Mouse (Mus musculus) forebrain, embryonic 14.5 days (tissue): ENCODE measurements around the gene Klf6. TPM values are rescaled to one million over a fixed set of nuclear protein-coding genes. Genes with fewer than 3 reads are reported as not detected.

Experiments
- ATAC-seq: fragments of 200-750 bp; cut with Nextera tagmentation; 2 replicates; pipeline ENCODE4 v1.8.0; 2017; ENCODE audit warnings: mild to moderate bottlenecking, moderate library complexity
- DNase-seq: peaks from one replicate; pipeline ENCODE4 v3.0.0-alpha.2; 2015; ENCODE audit warnings: low spot score
- H3K27ac ChIP-seq: fragments of 300-500 bp; sonication (generic); 2 replicates; pipeline ENCODE4 v1.5.1; 2014; ENCODE audit warnings: low read depth, mild to moderate bottlenecking, control low read depth, low read length, moderate library complexity
- H3K27me3 ChIP-seq: fragments of 300-500 bp; sonication (generic); replicated peaks from 2 replicates; pipeline ENCODE4 v1.6.1; 2014; ENCODE audit warnings: low read length, control low read depth, mixed read lengths; ENCODE audit not compliant: control insufficient read depth, insufficient read depth
- H3K36me3 ChIP-seq: fragments of 300-500 bp; sonication (generic); 2 replicates; pipeline ENCODE4 v1.6.1; 2014; ENCODE audit warnings: low read length, control low read depth; ENCODE audit not compliant: control insufficient read depth, insufficient read depth
- H3K4me1 ChIP-seq: fragments of 300-500 bp; sonication (generic); 2 replicates; pipeline ENCODE4 v1.6.1; 2014; ENCODE audit warnings: antibody characterized with exemption, low read length, control low read depth; ENCODE audit not compliant: control insufficient read depth, insufficient read depth
- H3K4me2 ChIP-seq: fragments of 300-500 bp; sonication (generic); 2 replicates; pipeline ENCODE4 v1.6.1; 2014; ENCODE audit warnings: mild to moderate bottlenecking, control low read depth, low read length
- H3K4me3 ChIP-seq: fragments of 300-500 bp; sonication (generic); 2 replicates; pipeline ENCODE4 v1.5.1; 2014; ENCODE audit warnings: low read depth, low read length, control low read depth
- H3K9ac ChIP-seq: fragments of 300-500 bp; sonication (generic); 2 replicates; pipeline ENCODE4 v1.6.1; 2014; ENCODE audit warnings: mild to moderate bottlenecking, low read length, control low read depth, moderate library complexity
- H3K9me3 ChIP-seq: fragments of 300-500 bp; sonication (generic); replicated peaks from 2 replicates; pipeline ENCODE4 v1.6.1; 2016; ENCODE audit warnings: low read length, control low read depth, mixed read lengths; ENCODE audit not compliant: control insufficient read depth
- WGBS: fragments of 180-500 bp; shearing (Covaris S2); extraction: QIAGEN DNeasy Blood & Tissue Kit; methylation state at CpG from one replicate; pipeline ENCODE4 v1.1.7; 2014; 5-methylcytosine and 5-hydroxymethylcytosine counted together
- polyA plus RNA-seq: library from polyadenylated mRNA; unstranded; fragments of >200 nt; fragmentation: Nextera tagmentation; extraction: Ambion mirVana; gene quantifications from 2 replicates; pipeline ENCODE4 v1.2.1, GENCODE M21; 2014

Gene Klf6
- polyA plus RNA-seq, 1 experiment from 2014 or later = 56.9 TPM

DNA sequence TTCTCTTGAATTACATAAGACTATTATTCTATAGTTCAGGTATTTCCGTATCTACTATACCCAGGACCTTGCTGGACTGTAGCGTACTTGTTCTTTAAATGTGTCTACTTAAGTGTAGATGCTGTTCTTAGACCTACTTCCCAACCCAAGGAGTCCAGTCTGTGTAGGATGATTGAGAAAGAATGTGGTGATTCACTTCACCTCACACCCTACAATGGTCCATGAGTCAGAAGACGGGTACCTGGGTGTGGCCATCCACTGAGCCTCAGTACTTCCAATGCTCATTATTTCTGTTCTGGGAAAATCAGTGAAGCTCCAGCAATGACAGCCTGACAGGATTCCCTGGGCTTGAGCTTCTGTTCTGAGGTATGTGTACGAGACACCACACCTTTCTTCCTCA, 25.5 kb downstream of the Klf6 start:
- DNase-seq = no peak
- WGBS = 96% methylated on average over 4 of the region's 4 CpGs
- Histone ChIP-seq H3K27me3 (no peaks in the 10 kb centered on the region), H3K36me3 (no peaks in the 10 kb centered on the region), H3K9me3 (no peaks in the 10 kb centered on the region), H3K4me1 (no peaks in the 10 kb centered on the region), H3K9ac (no peak overlapping the region), H3K27ac (no peak overlapping the region), H3K4me2 (no peak overlapping the region), H3K4me3 (no peak overlapping the region)
- ATAC-seq = no peak

DNA sequence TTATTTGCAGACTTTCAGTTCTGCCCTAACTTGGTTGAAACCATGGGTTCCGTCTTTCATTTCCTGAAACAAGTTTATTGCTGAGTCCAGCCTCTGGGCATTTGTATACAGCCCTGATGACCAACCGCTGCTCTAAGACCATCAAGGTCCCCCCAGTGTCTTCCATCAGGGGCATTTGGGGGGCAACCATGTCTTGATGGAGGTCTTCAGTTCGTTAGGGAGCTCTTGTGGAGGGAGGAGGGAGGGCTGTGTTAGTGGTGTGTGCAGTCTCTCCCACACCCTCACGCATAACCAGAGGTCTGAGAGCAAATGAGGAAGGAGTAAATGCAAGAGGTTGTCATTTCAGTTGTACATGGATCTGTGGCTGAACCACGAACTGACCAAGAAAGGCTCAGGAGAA, 26.9 kb downstream of the Klf6 start:
- Histone ChIP-seq H3K4me2 (no peak overlapping the region), H3K4me3 (no peak overlapping the region), H3K27ac (no peak overlapping the region), H3K36me3 (no peaks in the 10 kb centered on the region), H3K4me1 (no peaks in the 10 kb centered on the region), H3K9me3 (no peaks in the 10 kb centered on the region), H3K9ac (no peak overlapping the region), H3K27me3 (no peaks in the 10 kb centered on the region)
- ATAC-seq (no peak), DNase-seq (no peak)
- WGBS = 81% methylated on average over 5 of the region's 5 CpGs

- DNase-seq = no peak
- no peak overlapping the region for H3K27ac ChIP-seq
- no peak overlapping the region for H3K4me2 ChIP-seq
- H3K9me3 ChIP-seq = no peaks in the 10 kb centered on the region
- no peaks in the 10 kb centered on the region for H3K4me1 ChIP-seq
- no peak for ATAC-seq
- H3K27me3 ChIP-seq = no peaks in the 10 kb centered on the region
- no peak overlapping the region for H3K4me3 ChIP-seq
- H3K36me3 ChIP-seq = no peaks in the 10 kb centered on the region
- 80% methylated on average over 1 of the region's 1 CpGs for WGBS
- H3K9ac ChIP-seq = no peak overlapping the region
Measured at GRCm38 (mm10) chr13:5888731-5889130, 27.4 kb downstream of the Klf6 start.

DNA sequence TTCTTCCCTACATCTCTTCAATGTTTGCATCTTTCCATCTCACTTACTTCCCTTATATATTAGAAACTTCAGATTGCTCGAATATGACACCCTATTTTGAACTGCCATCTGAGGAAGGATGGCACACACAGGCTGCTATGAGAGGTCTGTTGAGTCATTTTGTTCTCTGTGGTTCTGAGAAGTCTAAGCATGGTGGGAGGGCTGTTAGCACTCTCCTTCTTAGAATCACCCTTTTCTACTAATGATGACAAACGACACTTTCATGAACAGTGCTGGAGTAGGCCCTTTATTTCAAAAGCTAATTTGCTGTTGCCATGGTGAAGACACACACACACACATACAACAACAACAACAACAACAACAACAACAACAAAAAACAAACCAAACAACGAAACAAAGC, 28.8 kb downstream of the Klf6 start:
- no peak for DNase-seq
- H3K9ac ChIP-seq = no peak overlapping the region
- no peak for ATAC-seq
- no peaks in the 10 kb centered on the region for H3K27me3 ChIP-seq
- no peak overlapping the region for H3K27ac ChIP-seq
- no peak overlapping the region for H3K4me3 ChIP-seq
- H3K4me1 ChIP-seq = no peaks in the 10 kb centered on the region
- WGBS = 56% methylated on average over 3 of the region's 3 CpGs
- no peak overlapping the region for H3K4me2 ChIP-seq
- H3K36me3 ChIP-seq = no peaks in the 10 kb centered on the region
- H3K9me3 ChIP-seq = no peaks in the 10 kb centered on the region

- H3K36me3 ChIP-seq = no peaks in the 10 kb centered on the region
- no peak overlapping the region for H3K4me2 ChIP-seq
- 85% methylated on average over 9 of the region's 9 CpGs for WGBS
- no peak for ATAC-seq
- H3K27ac ChIP-seq = no peak overlapping the region
- no peaks in the 10 kb centered on the region for H3K4me1 ChIP-seq
- H3K27me3 ChIP-seq = no peaks in the 10 kb centered on the region
- no peak overlapping the region for H3K9ac ChIP-seq
- H3K4me3 ChIP-seq = no peak overlapping the region
- no peak for DNase-seq
- no peaks in the 10 kb centered on the region for H3K9me3 ChIP-seq
Measured at GRCm38 (mm10) chr13:5892684-5893447, 31.6 kb downstream of the Klf6 start.

- H3K9ac ChIP-seq = no peak overlapping the region
- H3K27ac ChIP-seq = no peak overlapping the region
- H3K4me1 ChIP-seq = no peaks in the 10 kb centered on the region
- WGBS = 79% methylated on average over 3 of the region's 3 CpGs
- H3K36me3 ChIP-seq = no peaks in the 10 kb centered on the region
- H3K27me3 ChIP-seq = no peaks in the 10 kb centered on the region
- no peak overlapping the region for H3K4me2 ChIP-seq
- H3K9me3 ChIP-seq = no peaks in the 10 kb centered on the region
- DNase-seq (no peak), ATAC-seq (no peak)
- no peak overlapping the region for H3K4me3 ChIP-seq
Measured at GRCm38 (mm10) chr13:5894910-5895309, 33.6 kb downstream of the Klf6 start.

GRCm38 (mm10) chr13:5895851-5896250, 34.6 kb downstream of the Klf6 start:
- Histone ChIP-seq H3K27ac (no peak overlapping the region), H3K4me2 (no peak overlapping the region), H3K36me3 (no peaks in the 10 kb centered on the region), H3K9ac (no peak overlapping the region), H3K4me3 (no peak overlapping the region), H3K4me1 (no peaks in the 10 kb centered on the region), H3K9me3 (no peaks in the 10 kb centered on the region), H3K27me3 (no peaks in the 10 kb centered on the region)
- DNase-seq (no peak), ATAC-seq (no peak)
- whole genome bisulfite sequencing = 70% methylated on average over 3 of the region's 3 CpGs

DNA sequence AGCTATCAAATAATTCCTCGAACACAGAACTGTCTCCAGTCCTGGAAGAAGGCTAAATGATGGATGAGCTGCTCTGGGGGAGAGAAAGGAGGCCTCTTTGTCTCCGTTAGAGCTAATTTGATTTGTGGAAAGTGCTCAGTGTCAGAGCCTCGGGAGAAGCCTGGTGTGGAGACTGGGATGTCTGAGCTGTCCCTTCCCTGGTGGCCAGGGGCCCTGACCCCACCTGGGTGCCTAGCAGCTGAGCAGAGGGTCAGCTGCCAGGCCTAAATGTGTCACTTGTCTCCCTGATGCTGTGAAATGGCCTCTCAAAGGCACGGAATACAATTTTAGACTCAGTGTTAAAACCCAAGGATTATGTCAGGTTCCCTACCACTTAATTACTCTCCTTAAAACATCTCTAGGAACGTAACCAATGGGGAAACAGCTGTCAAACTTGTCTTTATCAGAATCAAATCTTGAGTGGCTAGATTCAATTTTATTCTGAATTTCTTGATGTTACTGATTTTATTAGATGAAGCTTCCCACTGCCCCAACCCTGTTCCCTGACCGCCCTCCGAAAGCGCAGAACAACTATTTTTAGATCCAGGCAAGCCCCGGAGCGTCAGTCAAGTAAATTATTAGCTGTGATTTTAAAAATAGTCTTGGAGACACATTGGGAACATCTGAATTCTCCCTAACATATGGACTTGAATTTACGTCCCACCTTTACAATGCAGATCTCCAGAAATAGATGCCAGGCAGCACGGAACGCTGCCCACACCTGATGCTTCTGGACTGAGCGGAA, 36.1 kb downstream of the Klf6 start:
- Histone ChIP-seq H3K4me2 (no peak overlapping the region), H3K27me3 (no peaks in the 10 kb centered on the region), H3K4me3 (no peak overlapping the region), H3K36me3 (no peaks in the 10 kb centered on the region), H3K9ac (no peak overlapping the region), H3K27ac (no peak overlapping the region), H3K9me3 (no peaks in the 10 kb centered on the region), H3K4me1 (no peaks in the 10 kb centered on the region)
- no peak for DNase-seq
- ATAC-seq = no peak
- 77% methylated on average over 14 of the region's 14 CpGs for WGBS

- Histone ChIP-seq H3K4me3 (no peak overlapping the region), H3K36me3 (no peaks in the 10 kb centered on the region), H3K9ac (no peak overlapping the region), H3K4me2 (no peak overlapping the region), H3K27ac (no peak overlapping the region), H3K9me3 (no peaks in the 10 kb centered on the region), H3K4me1 (no peaks in the 10 kb centered on the region), H3K27me3 (no peaks in the 10 kb centered on the region)
- ATAC-seq (no peak), DNase-seq (no peak)
- WGBS = 78% methylated on average over 1 of the region's 1 CpGs
Measured at GRCm38 (mm10) chr13:5899021-5899420, 37.7 kb downstream of the Klf6 start.
